Mouse (Mus musculus): ENCODE results near the gene Tmem189. TPM values are rescaled to one million over a fixed set of nuclear protein-coding genes. Genes with fewer than 3 reads are reported as not detected.

Tmem189 gene
- total and polyA plus RNA-seq, 3 experiments, result 21.7 to 46.5 TPM; not detected in 1

DNA sequence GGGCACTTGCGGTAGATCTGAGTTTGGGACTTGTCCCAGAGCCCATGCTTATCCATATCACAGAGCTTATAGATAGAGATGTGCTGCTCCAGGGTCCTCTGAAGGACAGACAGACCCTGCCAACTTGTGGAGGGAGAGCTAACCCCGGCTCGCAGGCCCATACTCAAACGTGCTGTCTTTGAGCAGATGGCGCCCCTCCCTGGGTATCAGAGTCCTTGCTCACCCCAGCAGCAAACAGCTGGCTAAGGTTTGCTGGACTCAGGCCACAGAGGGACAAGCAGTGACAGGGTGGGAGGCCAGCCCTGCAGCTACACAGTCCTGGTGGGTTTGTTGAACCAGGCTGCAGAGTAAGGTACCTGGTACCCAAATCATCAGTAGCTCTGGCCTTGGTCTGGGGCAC lies 86.6 kb downstream of the Tmem189 start:
- Histone ChIP-seq H3K36me3 (ENCODE audit: control insufficient read depth in 1 of 2, insufficient read depth in 2 of 2, low read length in 2 of 2) (no peaks in the 10 kb centered on the region), H3K9ac (ENCODE audit: control insufficient read depth, low read depth, low read length, poor library complexity, severe bottlenecking) (no peak overlapping the region), H3K9me3 (replicated peaks; ENCODE audit: insufficient read depth, low read length) (no peaks in the 10 kb centered on the region), H3K4me1 (ENCODE audit: control insufficient read depth in 1 of 2, insufficient read depth in 2 of 2, low read length in 2 of 2) (no peaks in the 10 kb centered on the region), H3K27me3 (ENCODE audit: control insufficient read depth in 1 of 2, insufficient read depth in 2 of 2, low read length in 2 of 2) (no peaks in the 10 kb centered on the region), H3K4me3 (ENCODE audit: control insufficient read depth in 1 of 2, insufficient read depth in 1 of 2, low read depth in 2 of 2, low read length in 2 of 2) (no peak overlapping the region), H3K27ac (ENCODE audit: control insufficient read depth, low read depth, low read length) (no peak overlapping the region), H3K79me2 (ENCODE audit: control insufficient read depth, insufficient read depth, low read length, poor library complexity) (no peaks in the 10 kb centered on the region)
- DNase-seq (ENCODE audit: low read depth, low spot score), result no peak
- no peak for TF ChIP-seq SMC3 (IDR thresholded peaks at IDR 0.05; ENCODE audit: low read depth, low read length)
- TF ChIP-seq MYB (IDR thresholded peaks at IDR 0.05; ENCODE audit: low read depth, low read length), result no peak
- no peak for TF ChIP-seq ELF1 (IDR thresholded peaks at IDR 0.05; ENCODE audit: low read depth, low read length)
- TF ChIP-seq GATA1 (IDR thresholded peaks at IDR 0.05; ENCODE audit: low read depth, low read length), result no peak
- TF ChIP-seq MEF2A (IDR thresholded peaks at IDR 0.05; ENCODE audit: extremely low read depth, insufficient replicate concordance, low read depth, low read length, poor library complexity, severe bottlenecking), result no peak
- no peak for TF ChIP-seq EP300 (IDR thresholded peaks at IDR 0.05; ENCODE audit: low read depth in 1 of 2, low read length in 2 of 2)
- TF ChIP-seq TBP (IDR thresholded peaks at IDR 0.05; ENCODE audit: low read depth, low read length), result no peak
- TF ChIP-seq TCF12 (IDR thresholded peaks at IDR 0.05; ENCODE audit: low read depth, low read length), result no peak

DNA sequence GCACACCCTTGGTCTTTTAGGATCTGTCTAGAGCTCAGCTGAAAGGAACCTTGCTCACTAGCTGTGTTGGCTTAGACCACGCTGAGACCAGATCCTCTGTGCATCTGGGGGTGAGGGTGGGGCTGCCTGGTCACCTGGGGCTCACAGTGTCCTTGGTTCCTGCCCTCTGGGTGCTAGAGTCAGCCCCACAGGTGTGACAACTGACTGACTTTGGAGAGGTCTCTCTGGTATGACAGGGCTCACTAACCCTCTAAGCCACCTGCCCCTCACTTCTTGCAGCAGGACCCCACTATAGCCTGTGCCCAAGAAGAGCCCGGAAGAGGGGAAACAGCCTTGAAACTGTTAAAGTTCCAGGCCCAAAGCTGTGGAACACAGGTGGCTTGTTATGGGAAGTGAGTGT lies 87.3 kb downstream of the Tmem189 start:
- TF ChIP-seq ELF1 (IDR thresholded peaks at IDR 0.05; ENCODE audit: low read depth, low read length), result no peak
- no peak for TF ChIP-seq TAL1 (IDR thresholded peaks at IDR 0.05; ENCODE audit: low read length)
- TF ChIP-seq NRF1 (IDR thresholded peaks at IDR 0.05; ENCODE audit: insufficient read depth, low read depth, low read length, poor library complexity, severe bottlenecking), result no peak
- no peak for TF ChIP-seq SMC3 (IDR thresholded peaks at IDR 0.05; ENCODE audit: low read depth, low read length)
- no peak for TF ChIP-seq GABPA (IDR thresholded peaks at IDR 0.05; ENCODE audit: low read depth, low read length)
- TF ChIP-seq ZC3H11A (IDR thresholded peaks at IDR 0.05; ENCODE audit: low read depth, low read length), result no peak
- TF ChIP-seq E2F4 (IDR thresholded peaks at IDR 0.05; ENCODE audit: borderline replicate concordance, low read depth, low read length), result no peak
- TF ChIP-seq ZNF384 (IDR thresholded peaks at IDR 0.05; ENCODE audit: low read depth, low read length), result no peak
- no peak for TF ChIP-seq HCFC1 (IDR thresholded peaks at IDR 0.05; ENCODE audit: low read depth, low read length)
- no peak for TF ChIP-seq TBP (IDR thresholded peaks at IDR 0.05; ENCODE audit: low read depth, low read length)
- no peak for TF ChIP-seq USF2 (IDR thresholded peaks at IDR 0.05; ENCODE audit: borderline replicate concordance in 1 of 2, insufficient read depth in 1 of 2, low read depth in 1 of 2, low read length in 2 of 2)
- no peak for TF ChIP-seq POLR2AphosphoS5 (IDR thresholded peaks at IDR 0.05; ENCODE audit: borderline replicate concordance, low read depth, low read length)
- TF ChIP-seq MXI1 (IDR thresholded peaks at IDR 0.05; ENCODE audit: low read depth, low read length), result no peak
- TF ChIP-seq MAX (IDR thresholded peaks at IDR 0.05; ENCODE audit: low read length), result no peak
- TF ChIP-seq USF1 (IDR thresholded peaks at IDR 0.05; ENCODE audit: low read depth, low read length), result no peak
- H3K4me3 ChIP-seq (ENCODE audit: control insufficient read depth in 1 of 2, insufficient read depth in 1 of 2, low read depth in 2 of 2, low read length in 2 of 2), result no peak overlapping the region
- no peak overlapping the region for H3K9ac ChIP-seq (ENCODE audit: control insufficient read depth, low read depth, low read length, poor library complexity, severe bottlenecking)
- H3K27ac ChIP-seq (ENCODE audit: control insufficient read depth, low read depth, low read length), result no peak overlapping the region
- no peaks in the 10 kb centered on the region for H3K36me3 ChIP-seq (ENCODE audit: control insufficient read depth in 1 of 2, insufficient read depth in 2 of 2, low read length in 2 of 2)
- no peaks in the 10 kb centered on the region for H3K9me3 ChIP-seq (replicated peaks; ENCODE audit: insufficient read depth, low read length)
- no peaks in the 10 kb centered on the region for H3K27me3 ChIP-seq (ENCODE audit: control insufficient read depth in 1 of 2, insufficient read depth in 2 of 2, low read length in 2 of 2)
- DNase-seq (ENCODE audit: low read depth, low spot score), result no peak
- no peaks in the 10 kb centered on the region for H3K79me2 ChIP-seq (ENCODE audit: control insufficient read depth, insufficient read depth, low read length, poor library complexity)
- no peaks in the 10 kb centered on the region for H3K4me1 ChIP-seq (ENCODE audit: control insufficient read depth in 1 of 2, insufficient read depth in 2 of 2, low read length in 2 of 2)

Data from MEL (cell line).